Mouse (Mus musculus) urinary bladder, adult 18-20 months (tissue): ENCODE measurements at regions not wholly inside any gene's neighbourhood (a gene's known extent, or its start where the extent isn't known, plus 50 kb on each side); places are given as distances from the start of the nearest gene placed in this dataset.

Source experiments
- DNase-seq, 2 experiments: peaks; one replicate each; pipeline ENCODE4 v3.0.0; 2022; ENCODE audit warnings: low spot score in 2 of 2, mixed read lengths in 2 of 2

DNA sequence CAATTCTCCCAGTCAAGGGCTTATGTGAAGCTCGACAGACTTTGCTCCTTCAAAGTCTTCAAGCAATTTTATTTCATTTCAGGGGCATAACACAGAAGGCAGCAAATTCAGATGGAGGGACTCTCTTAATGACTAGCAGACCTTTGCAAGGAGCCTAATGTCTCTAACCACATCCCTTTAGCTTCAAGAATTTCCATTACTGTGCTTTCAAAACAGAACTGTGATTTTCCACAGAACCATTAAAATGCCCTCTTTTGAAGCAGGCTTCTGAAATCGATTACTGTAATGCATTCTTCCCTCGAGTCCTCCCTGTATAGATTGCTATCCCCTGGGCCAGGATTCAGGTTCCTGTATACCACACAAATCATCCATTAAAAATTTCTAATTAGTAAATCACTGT is 80.9 kb upstream of the Tac1 start:
- DNase-seq = no peak

DNA sequence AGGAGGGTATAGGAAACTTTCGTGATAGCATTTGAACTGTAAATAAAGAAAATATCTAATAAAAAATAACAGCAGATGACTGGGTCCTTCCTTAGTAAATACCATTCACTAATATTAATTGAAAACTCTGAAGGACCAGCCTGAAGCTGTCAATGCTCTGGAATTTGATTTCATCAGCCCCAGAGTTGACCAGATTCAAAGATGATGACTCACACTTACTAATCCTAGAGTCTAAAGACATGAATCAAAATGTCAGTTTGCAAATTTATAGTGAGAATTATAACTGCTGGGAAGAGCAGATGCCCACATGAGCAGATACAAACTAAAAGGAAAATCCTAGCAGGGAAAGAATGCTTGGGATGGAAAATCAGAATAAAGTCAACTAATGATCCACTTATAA is 77.8 kb upstream of the Tac1 start:
- DNase-seq = no peak

DNA sequence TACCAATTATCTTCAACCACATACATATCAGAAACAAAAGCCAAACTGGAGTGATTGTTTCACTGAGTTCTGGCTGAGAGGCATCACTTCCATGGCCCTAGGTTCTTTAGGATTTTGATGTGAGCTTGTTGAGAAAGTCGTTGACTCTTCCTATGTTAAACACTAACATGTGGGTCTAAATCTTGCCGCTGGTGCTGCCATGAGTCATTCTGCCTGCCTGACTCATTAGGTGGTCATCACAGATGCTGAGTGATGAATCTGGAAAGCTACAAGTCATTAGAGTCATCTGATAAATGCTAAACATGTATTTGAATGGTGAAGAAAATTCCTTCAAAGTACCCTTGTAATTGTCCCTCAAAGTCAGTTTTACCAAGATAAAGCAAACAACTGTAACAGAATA is 60.4 kb upstream of the Tac1 start:
- DNase-seq = no peak

- no peak for DNase-seq
Observed at GRCm38 (mm10) chr6:7496766-7497165, 57.9 kb upstream of the Tac1 start.
